Mouse (Mus musculus): ENCODE measurements around the gene Pdxp. TPM values are rescaled to one million over a fixed set of nuclear protein-coding genes. Genes with fewer than 3 reads are reported as not detected.

The Pdxp gene
- polyA plus RNA-seq, 1 experiment from 2014 or later: 17.9 TPM

- no peaks in the 10 kb centered on the region for H3K9me3 ChIP-seq (ENCODE audit: control insufficient read depth, low read depth, low read length)
- peak overlapping the region; percentile 58; the same call in 1 of the 2 replicates for H3K27ac ChIP-seq (ENCODE audit: low read length)
- H3K4me3 ChIP-seq (ENCODE audit: low read depth, low read length): no peak overlapping the region
- H3K36me3 ChIP-seq (ENCODE audit: control insufficient read depth, insufficient read depth, low read length): peaks cover 23% of the 10 kb centered on the region
- H3K27me3 ChIP-seq (ENCODE audit: control insufficient read depth, insufficient read depth, low read length): no peaks in the 10 kb centered on the region
- no peak overlapping the region for H3K4me2 ChIP-seq (replicated peaks; ENCODE audit: low read depth, low read length)
- H3K9ac ChIP-seq (replicated peaks; ENCODE audit: low read depth, low read length): no peak overlapping the region
- ATAC-seq (ENCODE audit: insufficient number of reproducible peaks, insufficient read depth, low FRiP score, low read depth): no peak
- peaks cover 37% of the 10 kb centered on the region for H3K4me1 ChIP-seq (ENCODE audit: control insufficient read depth, insufficient read depth, low read length)
- WGBS: 70% methylated on average over 13 of the region's 13 CpGs
Measured at GRCm38 (mm10) chr15:78894726-78895125, 19.0 kb upstream of the Pdxp start.

DNA sequence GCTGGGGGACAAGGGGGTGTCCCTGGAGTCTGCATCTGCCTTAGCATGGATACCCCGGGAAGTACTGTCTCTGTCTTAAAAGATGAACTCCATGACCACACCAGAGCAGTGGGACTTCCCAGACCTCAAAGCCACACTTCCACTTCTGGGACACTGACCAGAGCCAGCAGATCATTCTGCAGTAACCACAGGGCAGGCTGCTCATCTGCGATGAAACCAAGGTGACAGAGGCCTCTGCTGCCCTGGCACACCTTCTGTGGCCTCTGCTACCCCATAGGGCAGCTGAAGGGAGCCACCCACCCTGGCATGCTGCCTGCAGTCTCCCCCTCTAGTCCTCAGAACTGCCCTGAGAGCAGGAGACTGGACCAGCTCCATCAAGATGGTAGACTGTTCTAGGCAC lies 18.0 kb upstream of the Pdxp start:
- no peaks in the 10 kb centered on the region for H3K27me3 ChIP-seq (ENCODE audit: control insufficient read depth, insufficient read depth, low read length)
- H3K4me3 ChIP-seq (ENCODE audit: low read depth, low read length): no peak overlapping the region
- H3K36me3 ChIP-seq (ENCODE audit: control insufficient read depth, insufficient read depth, low read length): peaks cover 20% of the 10 kb centered on the region
- peaks cover 40% of the 10 kb centered on the region for H3K4me1 ChIP-seq (ENCODE audit: control insufficient read depth, insufficient read depth, low read length)
- no peaks in the 10 kb centered on the region for H3K9me3 ChIP-seq (ENCODE audit: control insufficient read depth, low read depth, low read length)
- 76% methylated on average over 2 of the region's 2 CpGs for WGBS
- no peak overlapping the region; the same call in 1 of the 2 replicates for H3K27ac ChIP-seq (ENCODE audit: low read length)
- ATAC-seq (ENCODE audit: insufficient number of reproducible peaks, insufficient read depth, low FRiP score, low read depth): no peak
- no peak overlapping the region for H3K9ac ChIP-seq (replicated peaks; ENCODE audit: low read depth, low read length)
- H3K4me2 ChIP-seq (replicated peaks; ENCODE audit: low read depth, low read length): no peak overlapping the region

DNA sequence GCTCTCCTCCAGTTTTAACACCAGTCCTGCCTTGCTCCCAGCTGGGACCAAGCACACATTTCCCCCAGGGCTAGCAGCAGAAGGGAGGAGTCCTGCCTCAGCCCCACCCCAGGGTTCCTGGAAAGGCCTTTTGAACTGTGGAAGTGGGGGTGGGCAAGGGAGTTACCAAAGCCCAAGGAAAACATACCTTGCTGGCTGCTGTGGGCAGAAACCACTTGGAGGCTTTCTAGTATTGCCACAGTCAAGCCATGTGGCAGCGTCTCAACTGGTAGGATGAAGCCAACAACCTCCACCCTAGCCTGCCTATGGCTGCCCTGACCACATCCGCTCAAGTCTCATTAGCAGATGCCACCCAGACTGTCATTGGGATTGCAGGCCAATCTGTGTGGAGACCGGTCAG lies 17.6 kb upstream of the Pdxp start:
- Histone ChIP-seq H3K9me3 (ENCODE audit: control insufficient read depth, low read depth, low read length) (no peaks in the 10 kb centered on the region), H3K36me3 (ENCODE audit: control insufficient read depth, insufficient read depth, low read length) (peaks cover 20% of the 10 kb centered on the region), H3K4me1 (ENCODE audit: control insufficient read depth, insufficient read depth, low read length) (peaks cover 44% of the 10 kb centered on the region), H3K9ac (replicated peaks; ENCODE audit: low read depth, low read length) (no peak overlapping the region), H3K4me2 (replicated peaks; ENCODE audit: low read depth, low read length) (no peak overlapping the region), H3K27me3 (ENCODE audit: control insufficient read depth, insufficient read depth, low read length) (no peaks in the 10 kb centered on the region), H3K4me3 (ENCODE audit: low read depth, low read length) (no peak overlapping the region), H3K27ac (ENCODE audit: low read length) (no peak overlapping the region)
- no peak for ATAC-seq (ENCODE audit: insufficient number of reproducible peaks, insufficient read depth, low FRiP score, low read depth)
- 72% methylated on average over 3 of the region's 3 CpGs for WGBS

DNA sequence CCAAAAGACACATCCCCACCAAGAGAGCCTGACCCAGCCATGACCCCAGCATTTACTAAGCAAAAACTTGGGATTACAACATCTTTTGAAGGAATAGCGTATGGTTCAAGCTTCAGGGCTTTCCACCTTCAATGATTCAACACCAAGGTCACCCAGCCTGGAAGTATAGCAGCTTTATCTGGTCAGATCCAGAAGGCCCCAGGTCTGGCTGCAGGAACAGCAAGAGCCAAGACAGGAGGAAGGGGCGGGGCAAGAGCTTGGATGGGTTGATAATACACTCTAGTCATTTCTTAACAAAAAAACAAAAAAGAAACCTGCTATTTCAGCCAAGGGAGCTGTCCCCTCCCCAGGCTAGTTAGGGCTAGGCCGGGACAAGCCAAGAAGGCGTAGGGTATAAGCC lies 16.2 kb upstream of the Pdxp start:
- no peaks in the 10 kb centered on the region for H3K9me3 ChIP-seq (ENCODE audit: control insufficient read depth, low read depth, low read length)
- no peak overlapping the region for H3K4me3 ChIP-seq (ENCODE audit: low read depth, low read length)
- no peak for ATAC-seq (ENCODE audit: insufficient number of reproducible peaks, insufficient read depth, low FRiP score, low read depth)
- H3K36me3 ChIP-seq (ENCODE audit: control insufficient read depth, insufficient read depth, low read length): peaks cover 9% of the 10 kb centered on the region
- WGBS: 84% methylated on average over 4 of the region's 4 CpGs
- peaks cover 53% of the 10 kb centered on the region for H3K4me1 ChIP-seq (ENCODE audit: control insufficient read depth, insufficient read depth, low read length)
- H3K4me2 ChIP-seq (replicated peaks; ENCODE audit: low read depth, low read length): no peak overlapping the region
- H3K27ac ChIP-seq (ENCODE audit: low read length): no peak overlapping the region
- H3K27me3 ChIP-seq (ENCODE audit: control insufficient read depth, insufficient read depth, low read length): no peaks in the 10 kb centered on the region
- no peak overlapping the region for H3K9ac ChIP-seq (replicated peaks; ENCODE audit: low read depth, low read length)

DNA sequence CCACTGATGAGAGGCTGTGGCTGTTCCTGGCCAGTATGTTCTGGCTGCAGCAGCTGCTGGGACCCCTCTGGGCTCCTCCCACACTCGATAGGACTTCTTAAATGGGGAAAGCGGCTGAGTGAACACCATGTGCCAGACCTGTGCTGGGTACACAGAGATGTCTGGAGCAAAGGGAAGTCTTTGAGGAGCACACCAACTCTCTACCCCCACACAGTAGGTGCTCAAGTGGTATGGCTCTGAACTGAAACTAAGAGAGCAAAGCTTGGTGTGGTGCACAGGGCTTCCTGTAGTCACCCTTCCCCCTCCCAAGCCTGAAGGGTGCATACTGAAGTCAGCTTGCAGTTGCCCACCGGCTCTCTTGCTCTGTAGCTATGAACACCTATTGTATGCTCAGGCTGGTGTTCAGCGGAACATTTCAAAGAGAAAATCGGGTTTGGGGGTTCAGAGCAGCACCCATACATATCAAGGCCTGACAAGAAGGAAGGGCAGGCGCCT lies 15.2 kb upstream of the Pdxp start:
- Histone ChIP-seq H3K4me3 (ENCODE audit: low read depth, low read length) (peak overlapping the region; percentile 67; the same call in 1 of the 2 replicates), H3K27ac (ENCODE audit: low read length) (peak overlapping the region; percentile 82; the same call in 1 of the 2 replicates), H3K9ac (replicated peaks; ENCODE audit: low read depth, low read length) (no peak overlapping the region), H3K36me3 (ENCODE audit: control insufficient read depth, insufficient read depth, low read length) (peaks cover 12% of the 10 kb centered on the region), H3K4me2 (replicated peaks; ENCODE audit: low read depth, low read length) (peak overlapping the region; percentile 67), H3K27me3 (ENCODE audit: control insufficient read depth, insufficient read depth, low read length) (no peaks in the 10 kb centered on the region), H3K9me3 (ENCODE audit: control insufficient read depth, low read depth, low read length) (no peaks in the 10 kb centered on the region), H3K4me1 (ENCODE audit: control insufficient read depth, insufficient read depth, low read length) (peaks cover 53% of the 10 kb centered on the region)
- no peak for ATAC-seq (ENCODE audit: insufficient number of reproducible peaks, insufficient read depth, low FRiP score, low read depth)
- WGBS: 44% methylated on average over 6 of the region's 6 CpGs

- 2% methylated on average over 20 of the region's 20 CpGs for WGBS
- ATAC-seq (ENCODE audit: insufficient number of reproducible peaks, insufficient read depth, low FRiP score, low read depth): no peak
- Histone ChIP-seq H3K27me3 (ENCODE audit: control insufficient read depth, insufficient read depth, low read length) (no peaks in the 10 kb centered on the region), H3K9me3 (ENCODE audit: control insufficient read depth, low read depth, low read length) (no peaks in the 10 kb centered on the region), H3K4me3 (ENCODE audit: low read depth, low read length) (peak within 1 kb of the TSS; percentile 67), H3K9ac (replicated peaks; ENCODE audit: low read depth, low read length) (peak within 1 kb of the TSS; percentile 67), H3K4me1 (ENCODE audit: control insufficient read depth, insufficient read depth, low read length) (peaks cover 46% of the 10 kb centered on the region), H3K36me3 (ENCODE audit: control insufficient read depth, insufficient read depth, low read length) (peaks cover 17% of the 10 kb centered on the region; the same call in 1 of the 2 replicates), H3K4me2 (replicated peaks; ENCODE audit: low read depth, low read length) (peak within 1 kb of the TSS; percentile 67), H3K27ac (ENCODE audit: low read length) (peak within 1 kb of the TSS; percentile 82)
Measured at GRCm38 (mm10) chr15:78899409-78899739, 14.3 kb upstream of the Pdxp start, which contains the start of gene Gm49510. Gene Gm49510 (plus strand): TSS chr15:78899667.

DNA sequence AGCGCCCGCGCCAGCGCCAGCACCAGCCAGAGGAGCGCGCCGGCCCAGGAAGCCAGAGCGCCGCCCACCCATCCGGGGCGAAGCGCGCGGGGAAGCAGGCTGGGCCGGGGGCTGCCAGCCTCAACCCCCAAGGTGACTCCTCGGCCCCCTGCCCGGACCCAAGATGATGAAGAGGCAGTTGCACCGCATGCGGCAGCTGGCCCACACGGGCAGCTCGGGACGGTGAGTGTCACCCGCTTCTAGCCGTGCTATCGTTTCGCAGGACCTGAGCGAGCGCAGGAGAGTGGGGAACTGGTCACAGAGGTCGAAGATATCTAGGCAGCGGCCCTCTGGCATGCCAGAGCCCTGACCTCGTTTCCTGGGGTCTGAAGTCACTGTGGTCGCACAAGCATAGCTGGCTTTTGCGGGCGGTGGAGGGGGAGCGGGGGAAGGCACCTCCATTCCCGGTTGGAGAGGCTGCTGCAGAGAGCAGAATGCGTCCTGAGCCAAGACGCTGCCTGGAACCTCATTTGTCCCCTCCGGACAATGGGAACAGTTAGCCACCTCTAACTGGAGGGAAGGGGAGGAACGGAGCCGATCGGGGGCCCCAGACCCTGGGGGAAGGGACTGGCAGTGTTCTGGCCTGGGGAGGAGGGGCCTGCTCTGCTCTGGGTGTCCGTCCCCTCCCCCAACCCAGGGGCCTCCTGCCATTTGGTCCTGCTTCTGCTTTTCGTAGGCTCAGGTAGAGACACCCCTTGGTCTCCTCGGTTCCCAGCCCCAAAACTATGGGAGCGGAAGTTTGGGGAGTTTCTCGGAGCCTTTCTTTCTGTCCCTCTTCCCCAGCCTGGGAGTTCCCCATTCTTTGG lies 13.8 kb upstream of the Pdxp start, which contains the start of gene Sh3bp1:
Gene Sh3bp1 (plus strand): TSS at position 29 of the 845 bp plus-strand sequence.
- 1% methylated on average over 46 of the region's 47 CpGs for WGBS
- H3K4me2 ChIP-seq (replicated peaks; ENCODE audit: low read depth, low read length): peak within 1 kb of the TSS; percentile 67
- H3K9me3 ChIP-seq (ENCODE audit: control insufficient read depth, low read depth, low read length): no peaks in the 10 kb centered on the region
- H3K27ac ChIP-seq (ENCODE audit: low read length): peak within 1 kb of the TSS; percentile 82
- H3K9ac ChIP-seq (replicated peaks; ENCODE audit: low read depth, low read length): peak within 1 kb of the TSS; percentile 67
- H3K4me1 ChIP-seq (ENCODE audit: control insufficient read depth, insufficient read depth, low read length): peaks cover 40% of the 10 kb centered on the region
- no peaks in the 10 kb centered on the region for H3K27me3 ChIP-seq (ENCODE audit: control insufficient read depth, insufficient read depth, low read length)
- H3K4me3 ChIP-seq (ENCODE audit: low read depth, low read length): peak within 1 kb of the TSS; percentile 67
- peak; percentile 53 for ATAC-seq (ENCODE audit: insufficient number of reproducible peaks, insufficient read depth, low FRiP score, low read depth)
- H3K36me3 ChIP-seq (ENCODE audit: control insufficient read depth, insufficient read depth, low read length): peaks cover 23% of the 10 kb centered on the region; the same call in 1 of the 2 replicates

DNA sequence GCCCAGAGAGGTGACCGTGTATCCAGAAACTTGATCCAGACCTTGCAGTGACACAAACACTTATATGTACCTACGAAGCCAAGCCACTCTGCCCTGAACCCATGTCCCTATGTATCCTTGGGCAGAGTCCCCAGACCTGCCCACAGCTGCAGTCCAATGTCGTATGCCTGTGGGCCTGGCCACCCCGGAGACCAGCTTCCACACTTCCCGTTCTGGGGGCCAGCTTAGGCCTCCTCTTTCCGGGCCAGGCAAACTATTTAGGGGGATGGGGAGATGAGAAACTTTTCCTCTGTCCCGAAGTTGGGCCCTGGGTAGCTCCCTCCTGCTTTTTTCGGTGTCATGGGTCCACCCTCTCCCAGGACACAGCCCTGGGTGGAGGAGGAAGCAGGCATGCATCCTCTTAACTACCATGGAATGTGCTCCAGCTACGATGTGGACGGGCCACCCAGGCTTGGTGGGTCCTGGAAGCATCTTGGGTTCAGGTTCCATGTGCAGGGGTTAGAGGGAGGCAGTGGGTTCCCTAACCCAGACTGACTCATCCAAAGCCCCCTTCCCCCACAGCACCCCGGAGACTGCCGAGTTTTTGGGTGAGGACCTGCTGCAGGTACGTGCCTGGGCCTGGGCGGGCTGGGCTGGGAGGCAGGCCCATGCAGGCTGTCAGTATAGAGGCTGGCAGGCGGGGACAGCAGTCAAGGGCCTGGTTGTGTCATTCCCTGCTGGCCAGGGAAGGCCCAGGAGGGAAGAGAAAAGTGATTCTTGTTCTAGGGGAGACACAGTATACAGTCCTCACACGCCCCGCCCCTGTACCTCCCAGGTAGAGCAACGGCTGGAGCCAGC lies 12.9 kb upstream of the Pdxp start:
- Histone ChIP-seq H3K9ac (replicated peaks; ENCODE audit: low read depth, low read length) (peak overlapping the region; percentile 67), H3K4me3 (ENCODE audit: low read depth, low read length) (peak overlapping the region; percentile 67), H3K27me3 (ENCODE audit: control insufficient read depth, insufficient read depth, low read length) (no peaks in the 10 kb centered on the region), H3K4me2 (replicated peaks; ENCODE audit: low read depth, low read length) (peak overlapping the region; percentile 67), H3K9me3 (ENCODE audit: control insufficient read depth, low read depth, low read length) (no peaks in the 10 kb centered on the region), H3K27ac (ENCODE audit: low read length) (peak overlapping the region; percentile 82), H3K36me3 (ENCODE audit: control insufficient read depth, insufficient read depth, low read length) (peaks cover 30% of the 10 kb centered on the region; the same call in 1 of the 2 replicates), H3K4me1 (ENCODE audit: control insufficient read depth, insufficient read depth, low read length) (peaks cover 37% of the 10 kb centered on the region)
- 10% methylated on average over 18 of the region's 18 CpGs for WGBS
- ATAC-seq (ENCODE audit: insufficient number of reproducible peaks, insufficient read depth, low FRiP score, low read depth): 0 out of 2 replicates have a peak, but pooled peaks have one; percentile 5

All from stomach, embryonic 14.5 days (tissue).